Mouse (Mus musculus): ENCODE measurements around the gene Sat2. TPM values are rescaled to one million over a fixed set of nuclear protein-coding genes. Genes with fewer than 3 reads are reported as not detected.

The Sat2 gene
- polyA plus RNA-seq, 1 experiment from 2014 or later, result 24.5 TPM

- Histone ChIP-seq H3K27ac (peak overlapping the region; percentile 88), H3K36me3 (replicated peaks; ENCODE audit: control insufficient read depth, insufficient read depth) (0 out of 2 replicates have a peak, but pooled peaks cover 4% of the 10 kb centered on the region), H3K4me1 (replicated peaks; ENCODE audit: control insufficient read depth, insufficient read depth, low read length) (peaks cover 28% of the 10 kb centered on the region), H3K4me2 (replicated peaks) (peak overlapping the region; percentile 94), H3K9ac (peak overlapping the region; percentile 82), H3K9me3 (ENCODE audit: control insufficient read depth, low read length) (no peaks in the 10 kb centered on the region), H3K27me3 (ENCODE audit: control insufficient read depth, insufficient read depth, low read length) (no peaks in the 10 kb centered on the region), H3K4me3 (replicated peaks; ENCODE audit: low read length) (peak overlapping the region; percentile 78)
- ATAC-seq (ENCODE audit: low FRiP score) (no peak), DNase-seq (ENCODE audit: low spot score) (no peak)
- WGBS, result 0% methylated on average over 8 of the region's 8 CpGs
These were observed 40.0 kb upstream of the Sat2 start for GRCm38 (mm10) chr11:69581814-69582213.

GRCm38 (mm10) chr11:69582230-69582805, 39.5 kb upstream of the Sat2 start:
- Histone ChIP-seq H3K4me3 (replicated peaks; ENCODE audit: low read length) (peak overlapping the region; percentile 78), H3K36me3 (replicated peaks; ENCODE audit: control insufficient read depth, insufficient read depth) (peaks cover 7% of the 10 kb centered on the region), H3K9ac (peak overlapping the region; percentile 82), H3K27me3 (ENCODE audit: control insufficient read depth, insufficient read depth, low read length) (no peaks in the 10 kb centered on the region), H3K27ac (no peak overlapping the region; the same call in 1 of the 2 replicates), H3K4me1 (replicated peaks; ENCODE audit: control insufficient read depth, insufficient read depth, low read length) (peaks cover 23% of the 10 kb centered on the region), H3K9me3 (ENCODE audit: control insufficient read depth, low read length) (no peaks in the 10 kb centered on the region), H3K4me2 (replicated peaks) (peak overlapping the region; percentile 94)
- 54% methylated on average over 9 of the region's 9 CpGs for WGBS
- ATAC-seq (ENCODE audit: low FRiP score) (no peak), DNase-seq (ENCODE audit: low spot score) (no peak)

GRCm38 (mm10) chr11:69584008-69584407, 37.8 kb upstream of the Sat2 start:
- WGBS, result 87% methylated on average over 7 of the region's 7 CpGs
- peaks cover 24% of the 10 kb centered on the region for H3K36me3 ChIP-seq (replicated peaks; ENCODE audit: control insufficient read depth, insufficient read depth)
- H3K4me1 ChIP-seq (replicated peaks; ENCODE audit: control insufficient read depth, insufficient read depth, low read length), result peaks cover 9% of the 10 kb centered on the region
- ATAC-seq (ENCODE audit: low FRiP score) (no peak), DNase-seq (ENCODE audit: low spot score) (no peak)
- no peak overlapping the region for H3K4me2 ChIP-seq (replicated peaks)
- H3K27me3 ChIP-seq (ENCODE audit: control insufficient read depth, insufficient read depth, low read length), result no peaks in the 10 kb centered on the region
- H3K27ac ChIP-seq, result no peak overlapping the region
- H3K9ac ChIP-seq, result no peak overlapping the region
- H3K4me3 ChIP-seq (replicated peaks; ENCODE audit: low read length), result no peak overlapping the region
- H3K9me3 ChIP-seq (ENCODE audit: control insufficient read depth, low read length), result no peaks in the 10 kb centered on the region

GRCm38 (mm10) chr11:69584937-69585336, 36.9 kb upstream of the Sat2 start:
- DNase-seq (ENCODE audit: low spot score) (no peak), ATAC-seq (ENCODE audit: low FRiP score) (no peak)
- no peak overlapping the region for H3K4me3 ChIP-seq (replicated peaks; ENCODE audit: low read length)
- H3K36me3 ChIP-seq (replicated peaks; ENCODE audit: control insufficient read depth, insufficient read depth), result peaks cover 33% of the 10 kb centered on the region
- WGBS, result 96% methylated on average over 13 of the region's 13 CpGs
- H3K4me1 ChIP-seq (replicated peaks; ENCODE audit: control insufficient read depth, insufficient read depth, low read length), result peaks cover 9% of the 10 kb centered on the region
- no peak overlapping the region for H3K4me2 ChIP-seq (replicated peaks)
- no peaks in the 10 kb centered on the region for H3K27me3 ChIP-seq (ENCODE audit: control insufficient read depth, insufficient read depth, low read length)
- H3K9me3 ChIP-seq (ENCODE audit: control insufficient read depth, low read length), result no peaks in the 10 kb centered on the region
- no peak overlapping the region for H3K9ac ChIP-seq
- no peak overlapping the region for H3K27ac ChIP-seq

GRCm38 (mm10) chr11:69585718-69586325, 36.0 kb upstream of the Sat2 start:
- Histone ChIP-seq H3K9me3 (ENCODE audit: control insufficient read depth, low read length) (no peaks in the 10 kb centered on the region), H3K9ac (no peak overlapping the region), H3K36me3 (replicated peaks; ENCODE audit: control insufficient read depth, insufficient read depth) (peaks cover 42% of the 10 kb centered on the region), H3K27me3 (ENCODE audit: control insufficient read depth, insufficient read depth, low read length) (no peaks in the 10 kb centered on the region), H3K4me3 (replicated peaks; ENCODE audit: low read length) (no peak overlapping the region), H3K27ac (no peak overlapping the region), H3K4me2 (replicated peaks) (no peak overlapping the region), H3K4me1 (replicated peaks; ENCODE audit: control insufficient read depth, insufficient read depth, low read length) (peaks cover 9% of the 10 kb centered on the region)
- no peak for ATAC-seq (ENCODE audit: low FRiP score)
- DNase-seq (ENCODE audit: low spot score), result no peak
- WGBS, result 81% methylated on average over 7 of the region's 7 CpGs

GRCm38 (mm10) chr11:69589207-69589834, 32.5 kb upstream of the Sat2 start:
- no peak overlapping the region for H3K4me2 ChIP-seq (replicated peaks)
- DNase-seq (ENCODE audit: low spot score), result no peak

GRCm38 (mm10) chr11:69590622-69591021, 31.2 kb upstream of the Sat2 start:
- Histone ChIP-seq H3K9me3 (ENCODE audit: control insufficient read depth, low read length) (no peaks in the 10 kb centered on the region), H3K4me1 (replicated peaks; ENCODE audit: control insufficient read depth, insufficient read depth, low read length) (no peaks in the 10 kb centered on the region), H3K4me2 (replicated peaks) (no peak overlapping the region), H3K4me3 (replicated peaks; ENCODE audit: low read length) (no peak overlapping the region), H3K27ac (no peak overlapping the region), H3K36me3 (replicated peaks; ENCODE audit: control insufficient read depth, insufficient read depth) (peaks cover 58% of the 10 kb centered on the region), H3K27me3 (ENCODE audit: control insufficient read depth, insufficient read depth, low read length) (no peaks in the 10 kb centered on the region), H3K9ac (no peak overlapping the region)
- WGBS, result 93% methylated on average over 8 of the region's 8 CpGs
- DNase-seq (ENCODE audit: low spot score), result no peak
- ATAC-seq (ENCODE audit: low FRiP score), result no peak

More at GRCm38 (mm10) chr11:69589207-69589834, 32.5 kb upstream of the Sat2 start:
- 95% methylated on average over 22 of the region's 22 CpGs for WGBS
- Histone ChIP-seq H3K27me3 (ENCODE audit: control insufficient read depth, insufficient read depth, low read length) (no peaks in the 10 kb centered on the region), H3K36me3 (replicated peaks; ENCODE audit: control insufficient read depth, insufficient read depth) (peaks cover 54% of the 10 kb centered on the region), H3K4me3 (replicated peaks; ENCODE audit: low read length) (no peak overlapping the region), H3K9me3 (ENCODE audit: control insufficient read depth, low read length) (no peaks in the 10 kb centered on the region), H3K9ac (no peak overlapping the region), H3K27ac (no peak overlapping the region), H3K4me1 (replicated peaks; ENCODE audit: control insufficient read depth, insufficient read depth, low read length) (no peaks in the 10 kb centered on the region)
- no peak for ATAC-seq (ENCODE audit: low FRiP score)

- H3K4me3 ChIP-seq (replicated peaks; ENCODE audit: low read length), result no peak overlapping the region
- H3K4me2 ChIP-seq (replicated peaks), result no peak overlapping the region
- no peaks in the 10 kb centered on the region for H3K9me3 ChIP-seq (ENCODE audit: control insufficient read depth, low read length)
- H3K27me3 ChIP-seq (ENCODE audit: control insufficient read depth, insufficient read depth, low read length), result no peaks in the 10 kb centered on the region
- ATAC-seq (ENCODE audit: low FRiP score) (no peak), DNase-seq (ENCODE audit: low spot score) (no peak)
- no peaks in the 10 kb centered on the region for H3K4me1 ChIP-seq (replicated peaks; ENCODE audit: control insufficient read depth, insufficient read depth, low read length)
- peaks cover 61% of the 10 kb centered on the region for H3K36me3 ChIP-seq (replicated peaks; ENCODE audit: control insufficient read depth, insufficient read depth)
- WGBS, result 87% methylated on average over 3 of the region's 3 CpGs
- no peak overlapping the region for H3K9ac ChIP-seq
- no peak overlapping the region for H3K27ac ChIP-seq
These were observed 30.4 kb upstream of the Sat2 start for GRCm38 (mm10) chr11:69591424-69591823.

- peak; percentile 79; the same call in 1 of the 2 replicates for ATAC-seq (ENCODE audit: low FRiP score)
- Histone ChIP-seq H3K4me3 (replicated peaks; ENCODE audit: low read length) (no peak overlapping the region), H3K36me3 (replicated peaks; ENCODE audit: control insufficient read depth, insufficient read depth) (peaks cover 61% of the 10 kb centered on the region), H3K9me3 (ENCODE audit: control insufficient read depth, low read length) (no peaks in the 10 kb centered on the region), H3K4me1 (replicated peaks; ENCODE audit: control insufficient read depth, insufficient read depth, low read length) (no peaks in the 10 kb centered on the region), H3K4me2 (replicated peaks) (no peak overlapping the region), H3K27me3 (ENCODE audit: control insufficient read depth, insufficient read depth, low read length) (no peaks in the 10 kb centered on the region), H3K27ac (peak overlapping the region; percentile 44; the same call in 1 of the 2 replicates), H3K9ac (no peak overlapping the region)
- DNase-seq (ENCODE audit: low spot score), result no peak
- 80% methylated on average over 7 of the region's 7 CpGs for WGBS
These were observed 29.8 kb upstream of the Sat2 start for GRCm38 (mm10) chr11:69591899-69592637.
